Mouse (Mus musculus) C3H10T1/2 (cell line): Measurements from ENCODE around the gene Gpx7. TPM values are rescaled to one million over a fixed set of nuclear protein-coding genes. Genes with fewer than 3 reads are reported as not detected.

Source experiments
- polyA plus RNA-seq, 2 experiments: library from polyadenylated mRNA; unstranded; fragments of >200 nt; fragmentation: generic; extraction: Trizol; gene quantifications; one replicate each; pipeline ENCODE4 v1.2.1; 2012; ENCODE audit warnings: missing spikeins in 2 of 2

Gpx7 gene
- polyA plus RNA-seq, result not detected

DNA sequence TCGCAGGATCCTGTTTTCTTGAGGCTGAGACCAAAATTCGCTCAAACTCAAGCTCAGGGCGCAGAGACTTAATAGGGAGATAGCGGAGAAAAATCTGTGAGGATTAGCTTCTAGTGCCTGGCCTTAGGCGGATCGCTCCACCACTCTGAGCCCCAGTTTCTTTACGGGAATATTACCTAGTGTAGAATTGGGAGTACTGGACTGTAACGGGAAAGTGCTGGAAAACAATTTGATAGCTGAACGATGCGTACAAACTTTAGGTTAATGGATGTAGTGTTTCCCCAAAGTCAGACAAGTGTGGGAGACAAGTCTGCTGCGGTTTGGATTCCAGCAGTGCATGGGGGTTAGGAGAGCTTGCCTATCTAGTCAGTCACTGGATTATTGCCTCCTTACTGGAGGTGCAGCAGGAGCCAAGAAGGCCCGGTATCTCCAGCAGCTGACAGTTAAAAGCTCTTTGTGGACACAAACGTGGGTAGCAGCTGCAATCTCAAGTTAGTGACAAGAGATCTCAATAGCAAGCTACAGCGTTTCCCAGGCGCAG, at the start of gene Gpx7:
Gene Gpx7 (minus strand): TSS at position 101 of the 541 bp plus-strand sequence.

GRCm38 (mm10) chr4:108383183-108383714, 23.5 kb downstream of the Gpx7 start, which contains the start of gene Shisal2a:
TSS of gene Shisal2a (minus strand) at chr4:108383349.

Other genes with a start within 250 kb of the Gpx7 start
- gene Echdc2, start 241.5 kb downstream of the Gpx7 start, polyA plus RNA-seq, result 10 to 100 TPM in 1 of 2 experiments, 1 to 10 TPM in 1; 9.9 to 35.6 TPM
- not detected for gene Zyg11a, start 188.9 kb downstream of the Gpx7 start, polyA plus RNA-seq
- gene Zyg11b, start 105.9 kb downstream of the Gpx7 start, polyA plus RNA-seq, result 1 to 10 TPM in 1 of 2 experiments, under 1 TPM in 1; 0.44 to 4.1 TPM
- gene Coa7, start 78.8 kb downstream of the Gpx7 start, polyA plus RNA-seq, result 10 to 100 TPM; 16.3 to 30.0 TPM
- not detected for gene Shisal2a, start 23.6 kb downstream of the Gpx7 start, polyA plus RNA-seq
- gene Tut4, start 52.5 kb upstream of the Gpx7 start, polyA plus RNA-seq, result 1 to 10 TPM in 1 of 2 experiments, under 1 TPM in 1; 0.40 to 8.9 TPM
- gene Prpf38a, start 172.4 kb upstream of the Gpx7 start, polyA plus RNA-seq, result 10 to 100 TPM in 1 of 2 experiments, 1 to 10 TPM in 1; 7.9 to 20.5 TPM
- 1 to 10 TPM in 1 of 2 experiments, under 1 TPM in 1; 0.87 to 1.2 TPM for gene Orc1, start 172.5 kb upstream of the Gpx7 start, polyA plus RNA-seq
- gene Cc2d1b, start 213.0 kb upstream of the Gpx7 start, polyA plus RNA-seq, result 10 to 100 TPM; 17.8 to 26.4 TPM